Mouse (Mus musculus) midbrain, embryonic 14.5 days (tissue): ENCODE measurements around the gene Hectd1. TPM values are rescaled to one million over a fixed set of nuclear protein-coding genes. Genes with fewer than 3 reads are reported as not detected.

Experiments
- ATAC-seq: fragments of 200-750 bp; cut with Nextera tagmentation; 2 replicates; pipeline ENCODE4 v1.8.0; 2017; ENCODE audit warnings: moderate number of reproducible peaks, moderate library complexity; ENCODE audit not compliant: low FRiP score, low TSS enrichment
- DNase-seq: peaks from one replicate; pipeline ENCODE4 v3.0.0-alpha.2; 2015
- H3K27ac ChIP-seq: fragments of 300-500 bp; sonication (generic); replicated peaks from 2 replicates; pipeline ENCODE4 v1.5.1; 2014; ENCODE audit warnings: mild to moderate bottlenecking, low read depth, low read length, moderate library complexity
- H3K27me3 ChIP-seq: fragments of 300-500 bp; sonication (generic); 2 replicates; pipeline ENCODE4 v1.6.1; 2014; ENCODE audit warnings: low read length, control low read depth, mixed read lengths; ENCODE audit not compliant: control insufficient read depth, insufficient read depth
- H3K36me3 ChIP-seq: fragments of 300-500 bp; sonication (generic); 2 replicates; pipeline ENCODE4 v1.6.1; 2014; ENCODE audit warnings: low read length, control low read depth; ENCODE audit not compliant: control insufficient read depth, insufficient read depth
- H3K4me1 ChIP-seq: fragments of 300-500 bp; sonication (generic); 2 replicates; pipeline ENCODE4 v1.6.1; 2014; ENCODE audit warnings: mild to moderate bottlenecking, antibody characterized with exemption, low read length, control low read depth; ENCODE audit not compliant: control insufficient read depth, insufficient read depth
- H3K4me2 ChIP-seq: fragments of 300-500 bp; sonication (generic); 2 replicates; pipeline ENCODE4 v1.6.1; 2014; ENCODE audit warnings: mild to moderate bottlenecking, low read length, moderate library complexity
- H3K4me3 ChIP-seq: fragments of 300-500 bp; sonication (generic); replicated peaks from 2 replicates; pipeline ENCODE4 v1.5.1; 2014; ENCODE audit warnings: low read depth, low read length
- H3K9ac ChIP-seq: fragments of 300-500 bp; sonication (generic); replicated peaks from 2 replicates; pipeline ENCODE4 v1.6.1; 2014; ENCODE audit warnings: mild to moderate bottlenecking, low read length, moderate library complexity
- H3K9me3 ChIP-seq: fragments of 300-500 bp; sonication (generic); 2 replicates; pipeline ENCODE4 v1.6.1; 2016; ENCODE audit warnings: low read length, control low read depth, mixed read lengths; ENCODE audit not compliant: control insufficient read depth
- WGBS: fragments of 180-500 bp; shearing (Covaris S2); extraction: QIAGEN DNeasy Blood & Tissue Kit; methylation state at CpG from one replicate; pipeline ENCODE4 v1.1.7; 2014; 5-methylcytosine and 5-hydroxymethylcytosine counted together
- polyA plus RNA-seq: library from polyadenylated mRNA; unstranded; fragments of >200 nt; fragmentation: Nextera tagmentation; extraction: Ambion mirVana; gene quantifications from 2 replicates; pipeline ENCODE4 v1.2.1, GENCODE M21; 2014

Gene Hectd1
- polyA plus RNA-seq, 1 experiment from 2014 or later: 47.5 TPM

GRCm38 (mm10) chr12:51849902-51850301, 20.6 kb upstream of the Hectd1 start:
- ATAC-seq (no peak), DNase-seq (no peak)
- no peaks in the 10 kb centered on the region for H3K9me3 ChIP-seq
- H3K4me2 ChIP-seq: no peak overlapping the region
- no peaks in the 10 kb centered on the region for H3K4me1 ChIP-seq
- H3K27ac ChIP-seq: no peak overlapping the region
- WGBS: 95% methylated on average over 2 of the region's 2 CpGs
- H3K36me3 ChIP-seq: no peaks in the 10 kb centered on the region
- no peak overlapping the region for H3K9ac ChIP-seq
- H3K27me3 ChIP-seq: no peaks in the 10 kb centered on the region
- H3K4me3 ChIP-seq: no peak overlapping the region

GRCm38 (mm10) chr12:51847953-51848680, 18.8 kb upstream of the Hectd1 start:
- H3K4me2 ChIP-seq: no peak overlapping the region
- H3K4me3 ChIP-seq: no peak overlapping the region
- H3K36me3 ChIP-seq: no peaks in the 10 kb centered on the region
- H3K4me1 ChIP-seq: peaks cover 12% of the 10 kb centered on the region; the same call in 1 of the 2 replicates
- no peaks in the 10 kb centered on the region for H3K9me3 ChIP-seq
- ATAC-seq (no peak), DNase-seq (no peak)
- 88% methylated on average over 9 of the region's 9 CpGs for WGBS
- no peak overlapping the region for H3K9ac ChIP-seq
- no peak overlapping the region for H3K27ac ChIP-seq
- no peaks in the 10 kb centered on the region for H3K27me3 ChIP-seq

GRCm38 (mm10) chr12:51845261-51845660, 15.9 kb upstream of the Hectd1 start:
- 43% methylated on average over 1 of the region's 1 CpGs for WGBS
- no peaks in the 10 kb centered on the region for H3K27me3 ChIP-seq
- ATAC-seq (no peak), DNase-seq (no peak)
- H3K36me3 ChIP-seq: no peaks in the 10 kb centered on the region
- H3K4me3 ChIP-seq: peak overlapping the region; percentile 49
- no peak overlapping the region for H3K27ac ChIP-seq
- H3K4me2 ChIP-seq: peak overlapping the region; percentile 66; the same call in 1 of the 2 replicates
- H3K9ac ChIP-seq: no peak overlapping the region
- peaks cover 12% of the 10 kb centered on the region; the same call in 1 of the 2 replicates for H3K4me1 ChIP-seq
- H3K9me3 ChIP-seq: no peaks in the 10 kb centered on the region

- peak overlapping the region; percentile 49 for H3K4me3 ChIP-seq
- H3K4me1 ChIP-seq: peaks cover 12% of the 10 kb centered on the region; the same call in 1 of the 2 replicates
- H3K36me3 ChIP-seq: no peaks in the 10 kb centered on the region
- peak; percentile 91 for ATAC-seq
- peak overlapping the region; percentile 44; the same call in 1 of the 2 replicates for H3K9ac ChIP-seq
- H3K27me3 ChIP-seq: no peaks in the 10 kb centered on the region
- peak overlapping the region; percentile 58; the same call in 1 of the 2 replicates for H3K27ac ChIP-seq
- DNase-seq: peak; percentile 92
- H3K4me2 ChIP-seq: peak overlapping the region; percentile 66
- no peaks in the 10 kb centered on the region for H3K9me3 ChIP-seq
- under 1% methylated on average over 17 of the region's 17 CpGs for WGBS
These were observed 15.5 kb upstream of the Hectd1 start for GRCm38 (mm10) chr12:51844771-51845256.

- Histone ChIP-seq H3K9ac (0 out of 2 replicates have a peak overlapping the region, but pooled peaks have one; percentile 44), H3K27ac (no peak overlapping the region), H3K9me3 (no peaks in the 10 kb centered on the region), H3K36me3 (no peaks in the 10 kb centered on the region), H3K4me2 (peak overlapping the region; percentile 66), H3K4me1 (peaks cover 12% of the 10 kb centered on the region; the same call in 1 of the 2 replicates), H3K27me3 (no peaks in the 10 kb centered on the region), H3K4me3 (peak overlapping the region; percentile 49)
- DNase-seq (peak; percentile 12), ATAC-seq (no peak)
- WGBS: 30% methylated on average over 15 of the region's 15 CpGs
These were observed 14.5 kb upstream of the Hectd1 start for GRCm38 (mm10) chr12:51843576-51844520.

- no peak overlapping the region for H3K27ac ChIP-seq
- 36% methylated on average over 6 of the region's 6 CpGs for WGBS
- peaks cover 12% of the 10 kb centered on the region; the same call in 1 of the 2 replicates for H3K4me1 ChIP-seq
- no peaks in the 10 kb centered on the region for H3K9me3 ChIP-seq
- ATAC-seq (no peak), DNase-seq (peak; percentile 71)
- H3K36me3 ChIP-seq: no peaks in the 10 kb centered on the region
- no peak overlapping the region for H3K4me3 ChIP-seq
- no peak overlapping the region for H3K4me2 ChIP-seq
- no peak overlapping the region for H3K9ac ChIP-seq
- H3K27me3 ChIP-seq: no peaks in the 10 kb centered on the region
These were observed 12.9 kb upstream of the Hectd1 start for GRCm38 (mm10) chr12:51842081-51842864.

GRCm38 (mm10) chr12:51839856-51840255, 10.5 kb upstream of the Hectd1 start:
- Histone ChIP-seq H3K9ac (no peak overlapping the region), H3K27ac (no peak overlapping the region), H3K4me1 (peaks cover 12% of the 10 kb centered on the region; the same call in 1 of the 2 replicates), H3K27me3 (no peaks in the 10 kb centered on the region), H3K9me3 (no peaks in the 10 kb centered on the region), H3K36me3 (no peaks in the 10 kb centered on the region), H3K4me3 (no peak overlapping the region), H3K4me2 (no peak overlapping the region)
- no peak for ATAC-seq
- no peak for DNase-seq
- 97% methylated on average over 1 of the region's 1 CpGs for WGBS

- H3K9me3 ChIP-seq: no peaks in the 10 kb centered on the region
- 57% methylated on average over 3 of the region's 3 CpGs for WGBS
- no peaks in the 10 kb centered on the region for H3K36me3 ChIP-seq
These were observed 5.9 kb upstream of the Hectd1 start for GRCm38 (mm10) chr12:51835219-51835618.

More at GRCm38 (mm10) chr12:51835219-51835618, 5.9 kb upstream of the Hectd1 start:
- DNase-seq: no peak
- Histone ChIP-seq H3K4me3 (no peak overlapping the region), H3K27ac (no peak overlapping the region), H3K27me3 (no peaks in the 10 kb centered on the region), H3K9ac (no peak overlapping the region), H3K4me2 (no peak overlapping the region), H3K4me1 (peaks cover 2% of the 10 kb centered on the region; the same call in 1 of the 2 replicates)
- ATAC-seq: no peak
